Mouse (Mus musculus) kidney, adult 2 months (tissue): ENCODE measurements around the gene Bcas2.
"Not testable (repeated sequence)": the region's sequence is repeated elsewhere in the genome, so short reads cannot be mapped to it uniquely, and the experiment has no call there.

ENCODE experiments used
- CTCF ChIP-seq: fragments of 200-500 bp; conservative IDR thresholded peaks from 2 replicates; pipeline ENCODE4 v1.5.1; 2011; ENCODE audit warnings: low read depth, mild to moderate bottlenecking, control low read depth, low read length, moderate library complexity, mixed read lengths; ENCODE audit not compliant: insufficient read depth, insufficient read length
- POLR2A ChIP-seq: fragments of 200-500 bp; IDR thresholded peaks from one replicate; pipeline ENCODE4 v1.6.1; 2011; ENCODE audit warnings: low read depth, low read length, control low read depth

DNA sequence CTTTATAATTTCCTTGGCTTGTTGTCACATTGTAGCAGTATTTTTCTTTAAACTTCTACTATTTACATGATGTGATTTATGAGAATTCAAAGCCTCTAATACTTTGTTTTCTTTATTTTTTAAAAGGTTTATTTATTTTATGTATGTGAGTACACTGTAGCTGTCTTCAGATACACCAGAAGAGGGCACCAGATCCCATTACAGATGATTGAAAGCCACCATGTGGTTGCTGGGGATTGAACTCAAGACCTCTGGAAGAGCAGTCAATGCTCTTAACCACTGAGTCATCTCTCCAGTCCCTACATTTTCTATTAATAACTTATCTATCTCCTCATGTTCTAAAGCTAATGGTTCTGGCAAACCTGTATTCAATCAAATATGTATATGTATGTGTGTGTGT, 13.0 kb downstream of the Bcas2 start:
- not testable (repeated sequence) for TF ChIP-seq CTCF, POLR2A
